Mouse (Mus musculus) heart, adult 2 months (tissue): ENCODE data around the gene Trpm1.

ENCODE experiments used
- CTCF ChIP-seq: fragments of 200-600 bp; IDR thresholded peaks from 2 replicates; pipeline ENCODE4 v1.8.1; 2022; ENCODE audit warnings: antibody characterized with exemption, mild to moderate bottlenecking, moderate library complexity
- EP300 ChIP-seq: fragments of 200-500 bp; IDR thresholded peaks from 2 replicates; pipeline ENCODE4 v1.6.1; 2011; ENCODE audit warnings: low read depth, low read length, control low read depth; ENCODE audit not compliant: insufficient read depth
- POLR2A ChIP-seq: fragments of 200-500 bp; IDR thresholded peaks from 2 replicates; pipeline ENCODE4 v1.6.1; 2011; ENCODE audit warnings: mild to moderate bottlenecking, low read depth, low read length, control low read depth; ENCODE audit not compliant: insufficient read depth

DNA sequence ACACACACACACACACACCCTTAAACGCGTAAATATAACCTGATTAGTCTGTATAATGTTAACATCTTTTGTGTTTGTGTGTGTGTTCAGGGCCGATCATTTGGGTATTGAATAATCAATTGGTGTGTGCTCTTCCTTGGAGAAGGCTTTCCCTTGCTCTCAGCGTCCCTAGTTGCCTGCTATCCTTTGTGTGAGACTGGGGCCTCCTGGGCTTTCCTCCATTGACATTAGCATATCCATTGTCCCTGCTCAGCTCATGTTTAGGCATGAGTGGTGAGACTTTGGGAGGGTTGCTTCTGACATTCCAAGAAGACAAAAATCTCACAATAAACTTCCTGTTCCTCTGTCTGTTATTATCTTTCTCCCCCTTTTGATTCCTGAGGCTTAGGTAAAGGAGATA, 118.3 kb downstream of the Trpm1 start:
- TF ChIP-seq POLR2A, result no peak
- TF ChIP-seq CTCF, result no peak
- no peak for TF ChIP-seq EP300
